Mouse (Mus musculus): ENCODE results near the gene Asic2. TPM values are rescaled to one million over a fixed set of nuclear protein-coding genes. Genes with fewer than 3 reads are reported as not detected.

Asic2 gene
- total and polyA plus RNA-seq, 2 experiments, result under 0.01 TPM; not detected in 1

GRCm38 (mm10) chr11:81518001-81518955, 450.0 kb downstream of the Asic2 start:
- DNase-seq (ENCODE audit: extremely low read depth, low read depth, low spot score), result no peak
- Histone ChIP-seq H3K4me1 (ENCODE audit: control insufficient read depth, insufficient read depth, low read length) (no peaks in the 10 kb centered on the region), H3K27ac (replicated peaks; ENCODE audit: insufficient read depth, low read depth, low read length) (no peak overlapping the region), H3K79me2 (ENCODE audit: control insufficient read depth, insufficient read depth, low read length) (no peaks in the 10 kb centered on the region), H3K4me3 (ENCODE audit: insufficient read depth, low read depth, low read length) (no peak overlapping the region), H3K27me3 (ENCODE audit: control insufficient read depth, insufficient read depth, low read length) (no peaks in the 10 kb centered on the region), H3K36me3 (ENCODE audit: control insufficient read depth, insufficient read depth, low read length) (no peaks in the 10 kb centered on the region), H3K9ac (ENCODE audit: low read depth, low read length) (no peak overlapping the region)
- no peak for TF ChIP-seq POLR2A (IDR thresholded peaks at IDR 0.05; ENCODE audit: extremely low read depth, insufficient read depth, low read length)
- no peak for TF ChIP-seq CTCF (IDR thresholded peaks at IDR 0.05; ENCODE audit: low read depth, low read length)
- 42% methylated on average over 14 of the region's 14 CpGs for WGBS

GRCm38 (mm10) chr11:81515754-81516153, 452.5 kb downstream of the Asic2 start:
- Histone ChIP-seq H3K27ac (replicated peaks; ENCODE audit: insufficient read depth, low read depth, low read length) (no peak overlapping the region), H3K36me3 (ENCODE audit: control insufficient read depth, insufficient read depth, low read length) (no peaks in the 10 kb centered on the region), H3K79me2 (ENCODE audit: control insufficient read depth, insufficient read depth, low read length) (no peaks in the 10 kb centered on the region), H3K9ac (ENCODE audit: low read depth, low read length) (no peak overlapping the region), H3K27me3 (ENCODE audit: control insufficient read depth, insufficient read depth, low read length) (no peaks in the 10 kb centered on the region), H3K4me3 (ENCODE audit: insufficient read depth, low read depth, low read length) (no peak overlapping the region), H3K4me1 (ENCODE audit: control insufficient read depth, insufficient read depth, low read length) (no peaks in the 10 kb centered on the region)
- no peak for TF ChIP-seq CTCF (IDR thresholded peaks at IDR 0.05; ENCODE audit: low read depth, low read length)
- no peak for DNase-seq (ENCODE audit: extremely low read depth, low read depth, low spot score)
- WGBS, result 69% methylated on average over 3 of the region's 3 CpGs

- TF ChIP-seq CTCF (IDR thresholded peaks at IDR 0.05; ENCODE audit: low read depth, low read length) (no peak), POLR2A (IDR thresholded peaks at IDR 0.05; ENCODE audit: extremely low read depth, insufficient read depth, low read length) (no peak)
- no peaks in the 10 kb centered on the region for H3K79me2 ChIP-seq (ENCODE audit: control insufficient read depth, insufficient read depth, low read length)
- no peak overlapping the region for H3K4me3 ChIP-seq (ENCODE audit: insufficient read depth, low read depth, low read length)
- no peak for DNase-seq (ENCODE audit: extremely low read depth, low read depth, low spot score)
- no peak overlapping the region for H3K27ac ChIP-seq (replicated peaks; ENCODE audit: insufficient read depth, low read depth, low read length)
- no peaks in the 10 kb centered on the region for H3K4me1 ChIP-seq (ENCODE audit: control insufficient read depth, insufficient read depth, low read length)
- H3K9ac ChIP-seq (ENCODE audit: low read depth, low read length), result no peak overlapping the region
- H3K36me3 ChIP-seq (ENCODE audit: control insufficient read depth, insufficient read depth, low read length), result no peaks in the 10 kb centered on the region
- H3K27me3 ChIP-seq (ENCODE audit: control insufficient read depth, insufficient read depth, low read length), result no peaks in the 10 kb centered on the region
- 83% methylated on average over 10 of the region's 10 CpGs for WGBS
Observed at GRCm38 (mm10) chr11:81512434-81512833, 455.8 kb downstream of the Asic2 start.

GRCm38 (mm10) chr11:81511401-81511800, 456.9 kb downstream of the Asic2 start:
- H3K27ac ChIP-seq (replicated peaks; ENCODE audit: insufficient read depth, low read depth, low read length), result no peak overlapping the region
- H3K4me3 ChIP-seq (ENCODE audit: insufficient read depth, low read depth, low read length), result no peak overlapping the region
- 57% methylated on average over 4 of the region's 4 CpGs for WGBS
- H3K36me3 ChIP-seq (ENCODE audit: control insufficient read depth, insufficient read depth, low read length), result no peaks in the 10 kb centered on the region
- no peaks in the 10 kb centered on the region for H3K4me1 ChIP-seq (ENCODE audit: control insufficient read depth, insufficient read depth, low read length)
- H3K9ac ChIP-seq (ENCODE audit: low read depth, low read length), result no peak overlapping the region
- no peaks in the 10 kb centered on the region for H3K79me2 ChIP-seq (ENCODE audit: control insufficient read depth, insufficient read depth, low read length)
- no peak for TF ChIP-seq POLR2A (IDR thresholded peaks at IDR 0.05; ENCODE audit: extremely low read depth, insufficient read depth, low read length)
- no peak for TF ChIP-seq CTCF (IDR thresholded peaks at IDR 0.05; ENCODE audit: low read depth, low read length)
- H3K27me3 ChIP-seq (ENCODE audit: control insufficient read depth, insufficient read depth, low read length), result no peaks in the 10 kb centered on the region
- DNase-seq (ENCODE audit: extremely low read depth, low read depth, low spot score), result no peak

- Histone ChIP-seq H3K36me3 (ENCODE audit: control insufficient read depth, insufficient read depth, low read length) (no peaks in the 10 kb centered on the region), H3K4me1 (ENCODE audit: control insufficient read depth, insufficient read depth, low read length) (no peaks in the 10 kb centered on the region), H3K79me2 (ENCODE audit: control insufficient read depth, insufficient read depth, low read length) (no peaks in the 10 kb centered on the region), H3K27ac (replicated peaks; ENCODE audit: insufficient read depth, low read depth, low read length) (no peak overlapping the region), H3K27me3 (ENCODE audit: control insufficient read depth, insufficient read depth, low read length) (no peaks in the 10 kb centered on the region), H3K9ac (ENCODE audit: low read depth, low read length) (no peak overlapping the region), H3K4me3 (ENCODE audit: insufficient read depth, low read depth, low read length) (no peak overlapping the region)
- TF ChIP-seq POLR2A (IDR thresholded peaks at IDR 0.05; ENCODE audit: extremely low read depth, insufficient read depth, low read length), result no peak
- TF ChIP-seq CTCF (IDR thresholded peaks at IDR 0.05; ENCODE audit: low read depth, low read length), result no peak
- DNase-seq (ENCODE audit: extremely low read depth, low read depth, low spot score), result no peak
- WGBS, result 68% methylated on average over 8 of the region's 8 CpGs
Observed at GRCm38 (mm10) chr11:81508385-81509233, 459.6 kb downstream of the Asic2 start.

All from liver, adult 2 months (tissue).